Comparison of ENCODE assay signal across 12 mouse cellular contexts in genomic region chr16:43129966-43130365, GRCm38 (mm10).
DNase-seq lines count a peak whose midpoint lies in the region; ATAC-seq and TF ChIP-seq lines count a peak whose summit lies in the region.
"Had no signal": no experiment of that assay in that cellular context is flagged by ENCODE, and none has a peak within 500 bp of the region (broad histone marks: within the 10 kb centered on the region; RNA-seq: fewer than 3 reads in every experiment).

No protein-coding gene starts in this region.

- TF ChIP-seq EP300 in heart, adult 2 months (IDR thresholded peaks at IDR 0.05; ENCODE audit: insufficient read depth, low read depth, low read length): no peak

- DNase-seq in gastrocnemius, adult 18-20 months (ENCODE audit: low spot score): peak; percentile 23
- no peak for DNase-seq in gastrocnemius, postnatal 4 days (ENCODE audit: low spot score in 2 of 2)
- peak; percentile 80 for DNase-seq in midbrain, embryonic 11.5 days (ENCODE audit: low spot score, missing footprints)
- DNase-seq in midbrain, embryonic 10.5 days (ENCODE audit: low spot score): no peak
- DNase-seq in retina, adult 2 months (ENCODE audit: low read depth, low spot score): peak; percentile 8
- no peak for DNase-seq in ovary, postnatal 10 days (ENCODE audit: low spot score)
- no peak for DNase-seq in heart, adult 2 months

- no peaks in the 10 kb centered on the region for H3K27me3 ChIP-seq in midbrain, embryonic 11.5 days (ENCODE audit: control insufficient read depth, insufficient read depth, low read length)
- no peaks in the 10 kb centered on the region for H3K27me3 ChIP-seq in midbrain, embryonic 10.5 days (ENCODE audit: low read depth, poor library complexity, severe bottlenecking)
- H3K27me3 ChIP-seq in forebrain, embryonic 16.5 days (replicated peaks; ENCODE audit: control insufficient read depth, insufficient read depth, low read length): no peaks in the 10 kb centered on the region
- H3K27me3 ChIP-seq in heart, adult 2 months (ENCODE audit: control insufficient read depth, insufficient read depth, low read length): no peaks in the 10 kb centered on the region
- H3K27me3 ChIP-seq: heart, embryonic 13.5 days; intestine, embryonic 15.5 days; liver, embryonic 15.5 days; megakaryocyte, embryonic 14.5 days had no signal

- no peak for TF ChIP-seq CTCF in heart, adult 2 months (IDR thresholded peaks at IDR 0.05)

- H3K4me2 ChIP-seq in midbrain, embryonic 11.5 days: no peak overlapping the region
- no peak overlapping the region for H3K4me2 ChIP-seq in forebrain, embryonic 16.5 days (ENCODE audit: low read length)
- H3K4me2 ChIP-seq: heart, embryonic 13.5 days; intestine, embryonic 15.5 days; liver, embryonic 15.5 days had no signal

- 84% methylated on average over 4 of the region's 4 CpGs for WGBS in midbrain, embryonic 11.5 days
- WGBS in midbrain, embryonic 10.5 days: 79% methylated on average over 4 of the region's 4 CpGs
- 42% methylated on average over 4 of the region's 4 CpGs for WGBS in forebrain, embryonic 16.5 days
- WGBS in heart, adult 2 months: 78% methylated on average over 4 of the region's 4 CpGs

- no peak overlapping the region for H3K4me3 ChIP-seq in midbrain, embryonic 11.5 days (ENCODE audit: low read depth, low read length)
- H3K4me3 ChIP-seq in midbrain, embryonic 10.5 days: no peak overlapping the region
- no peak overlapping the region for H3K4me3 ChIP-seq in forebrain, embryonic 16.5 days (replicated peaks; ENCODE audit: low read length)
- H3K4me3 ChIP-seq in heart, adult 2 months: no peak overlapping the region
- H3K4me3 ChIP-seq: heart, embryonic 13.5 days; intestine, embryonic 15.5 days; liver, embryonic 15.5 days; megakaryocyte, embryonic 14.5 days had no signal

- no peak for ATAC-seq in midbrain, embryonic 11.5 days (ENCODE audit: low FRiP score)
- peak; percentile 47 for ATAC-seq in forebrain, embryonic 16.5 days

- intact Hi-C loops in heart, adult 2 months (cut with DNase I): no loop called here

- H3K9ac ChIP-seq in midbrain, embryonic 11.5 days (ENCODE audit: low read length): no peak overlapping the region
- H3K9ac ChIP-seq in forebrain, embryonic 16.5 days (replicated peaks; ENCODE audit: low read depth, low read length): no peak overlapping the region
- no peak overlapping the region for H3K9ac ChIP-seq in heart, adult 2 months (ENCODE audit: low read depth, low read length)
- H3K9ac ChIP-seq: heart, embryonic 13.5 days; intestine, embryonic 15.5 days; liver, embryonic 15.5 days had no signal

- H3K27ac ChIP-seq in midbrain, embryonic 11.5 days (ENCODE audit: low read depth, low read length): no peak overlapping the region
- no peak overlapping the region for H3K27ac ChIP-seq in midbrain, embryonic 10.5 days (replicated peaks)
- peak overlapping the region; percentile 61 for H3K27ac ChIP-seq in forebrain, embryonic 16.5 days (ENCODE audit: low read length)
- no peak overlapping the region; the same call in 1 of the 2 replicates for H3K27ac ChIP-seq in heart, adult 2 months
- H3K27ac ChIP-seq: heart, embryonic 13.5 days; intestine, embryonic 15.5 days; liver, embryonic 15.5 days had no signal

- no peaks in the 10 kb centered on the region for H3K79me2 ChIP-seq in heart, adult 2 months (replicated peaks; ENCODE audit: control insufficient read depth, insufficient read depth, low read length)

- H3K9me3 ChIP-seq in midbrain, embryonic 11.5 days (ENCODE audit: control insufficient read depth, low read length): no peaks in the 10 kb centered on the region
- H3K9me3 ChIP-seq in midbrain, embryonic 10.5 days (replicated peaks): no peaks in the 10 kb centered on the region
- H3K9me3 ChIP-seq in forebrain, embryonic 16.5 days (ENCODE audit: control insufficient read depth, low read length): no peaks in the 10 kb centered on the region
- H3K9me3 ChIP-seq: heart, embryonic 13.5 days; intestine, embryonic 15.5 days; liver, embryonic 15.5 days; megakaryocyte, embryonic 14.5 days had no signal

- no peaks in the 10 kb centered on the region for H3K36me3 ChIP-seq in midbrain, embryonic 11.5 days (ENCODE audit: control insufficient read depth, insufficient read depth, low read length)
- no peaks in the 10 kb centered on the region for H3K36me3 ChIP-seq in midbrain, embryonic 10.5 days
- no peaks in the 10 kb centered on the region for H3K36me3 ChIP-seq in forebrain, embryonic 16.5 days (ENCODE audit: control insufficient read depth, insufficient read depth)
- peaks cover 8% of the 10 kb centered on the region for H3K36me3 ChIP-seq in heart, adult 2 months (ENCODE audit: control insufficient read depth, insufficient read depth, low read length)
- H3K36me3 ChIP-seq: heart, embryonic 13.5 days; intestine, embryonic 15.5 days; liver, embryonic 15.5 days had no signal

- no peaks in the 10 kb centered on the region for H3K4me1 ChIP-seq in midbrain, embryonic 11.5 days (ENCODE audit: control insufficient read depth, insufficient read depth, low read length)
- peaks cover 4% of the 10 kb centered on the region; the same call in 1 of the 2 replicates for H3K4me1 ChIP-seq in midbrain, embryonic 10.5 days
- H3K4me1 ChIP-seq in forebrain, embryonic 16.5 days (replicated peaks; ENCODE audit: control insufficient read depth, insufficient read depth, low read length): peaks cover 11% of the 10 kb centered on the region
- peaks cover 6% of the 10 kb centered on the region for H3K4me1 ChIP-seq in heart, adult 2 months (ENCODE audit: control insufficient read depth, insufficient read depth, low read length)
- H3K4me1 ChIP-seq: liver, embryonic 15.5 days; megakaryocyte, embryonic 14.5 days had no signal

- TF ChIP-seq POLR2A in heart, adult 2 months (IDR thresholded peaks at IDR 0.05; ENCODE audit: insufficient read depth, low read depth, low read length): no peak

Comparison
In these comparisons a context has a peak if more than half of its experiments do, and no peak if none do; other contexts are left out.
1. DNase-seq: peak in gastrocnemius, adult 18-20 months (single experiment), midbrain, embryonic 11.5 days (single experiment) and retina, adult 2 months (single experiment); none in gastrocnemius, postnatal 4 days (0 of 2), midbrain, embryonic 10.5 days (single experiment), ovary, postnatal 10 days (single experiment) and heart, adult 2 months (0 of 2).